Mouse (Mus musculus): ENCODE results near the gene Acad11.

DNA sequence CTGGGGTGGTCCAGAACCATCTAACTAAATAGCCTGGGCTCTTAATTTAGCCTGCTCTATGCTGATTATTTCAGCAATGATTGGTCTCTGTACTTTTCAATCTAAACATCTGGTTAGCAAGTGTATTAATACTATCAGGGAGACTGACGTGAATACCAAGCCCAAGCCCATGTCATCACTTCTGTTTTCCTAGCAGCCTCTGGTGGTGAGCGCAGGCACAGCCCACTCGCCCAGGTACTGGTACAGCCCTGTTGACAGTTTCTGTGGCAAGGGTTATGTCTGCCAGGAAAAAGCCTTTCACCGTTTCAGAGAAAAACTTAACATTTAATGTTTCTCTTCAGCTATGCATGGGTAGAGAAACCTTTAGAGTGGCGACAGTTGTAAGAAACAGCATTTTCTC lies 101.0 kb downstream of the Acad11 start:
- TF ChIP-seq POLR2A (IDR thresholded peaks at IDR 0.05; ENCODE audit: insufficient read depth, low read length) (no peak), CTCF (IDR thresholded peaks at IDR 0.05; ENCODE audit: low read depth, low read length) (no peak)

All from ES-Bruce4 (cell line).